ENCODE assay signal across 20 mouse cellular contexts in the genomic region with DNA sequence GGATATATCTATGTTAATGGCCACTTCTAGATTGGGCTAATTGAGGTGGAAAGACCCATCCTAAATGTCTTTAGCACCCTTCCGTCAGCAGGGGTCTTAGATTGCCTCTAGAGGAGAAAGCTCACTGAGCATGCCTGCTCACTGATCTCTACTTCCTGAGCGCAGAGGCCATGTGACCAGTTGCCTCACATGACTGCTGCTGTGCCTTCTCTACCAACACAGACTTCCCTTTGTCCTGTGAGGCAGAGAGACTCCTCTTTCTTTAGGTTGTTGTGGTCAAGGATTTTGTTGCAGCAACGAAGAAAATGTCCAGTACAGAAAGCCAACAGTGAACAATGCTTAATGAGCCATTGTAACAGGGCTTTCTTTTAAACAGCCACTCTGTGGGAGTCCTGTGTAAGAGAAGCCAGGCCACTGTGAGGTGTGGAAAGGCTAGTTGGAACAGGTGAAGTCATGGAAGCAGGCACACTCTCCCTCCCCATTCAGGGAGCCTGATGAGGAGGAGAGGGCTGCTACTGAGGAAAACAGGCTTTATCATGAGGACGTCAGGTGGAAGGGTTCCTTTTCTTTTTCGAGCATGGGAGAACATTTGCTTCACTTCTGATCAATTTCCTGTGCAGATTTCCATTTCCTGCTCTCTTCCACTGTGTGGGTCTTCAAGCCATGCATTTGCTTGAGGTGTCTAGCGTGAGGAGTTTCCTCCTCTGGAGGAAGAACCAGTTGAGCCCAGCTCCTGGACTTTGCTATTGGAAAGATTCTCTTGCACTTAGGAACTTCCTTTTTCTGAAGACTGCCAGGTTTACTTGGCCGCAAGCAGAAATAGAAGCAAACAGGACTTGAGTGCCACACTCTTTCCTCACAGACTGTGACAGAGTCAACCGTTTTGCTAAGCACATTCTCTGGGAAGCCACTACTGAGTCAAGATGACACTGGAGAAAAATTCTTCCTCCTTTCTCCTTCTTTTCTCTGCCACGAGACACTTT.
DNase-seq lines count a peak whose midpoint lies in the region; ATAC-seq and TF ChIP-seq lines count a peak whose summit lies in the region.
"Had no signal": no experiment of that assay in that cellular context is flagged by ENCODE, and none has a peak within 500 bp of the region (broad histone marks: within the 10 kb centered on the region; RNA-seq: fewer than 3 reads in every experiment).

No protein-coding gene starts in this region.

- H3K9ac ChIP-seq in forebrain, postnatal 0 days: no peak overlapping the region
- no peak overlapping the region for H3K9ac ChIP-seq in lung, postnatal 0 days (replicated peaks; ENCODE audit: low read depth)
- H3K9ac ChIP-seq: embryonic facial prominence, embryonic 15.5 days; forebrain, embryonic 12.5 days; liver, embryonic 12.5 days had no signal

- no peaks in the 10 kb centered on the region for H3K9me3 ChIP-seq in forebrain, embryonic 10.5 days
- H3K9me3 ChIP-seq in forebrain, postnatal 0 days (ENCODE audit: low read length): no peaks in the 10 kb centered on the region
- no peaks in the 10 kb centered on the region for H3K9me3 ChIP-seq in lung, postnatal 0 days (ENCODE audit: low read length)
- H3K9me3 ChIP-seq: embryonic facial prominence, embryonic 15.5 days; forebrain, embryonic 12.5 days; liver, embryonic 12.5 days had no signal

- peaks cover 36% of the 10 kb centered on the region for H3K4me1 ChIP-seq in forebrain, embryonic 10.5 days
- no peaks in the 10 kb centered on the region for H3K4me1 ChIP-seq in forebrain, postnatal 0 days (ENCODE audit: insufficient read depth)
- no peaks in the 10 kb centered on the region for H3K4me1 ChIP-seq in lung, postnatal 0 days (ENCODE audit: insufficient read depth, low read depth, low read length)
- H3K4me1 ChIP-seq: embryonic facial prominence, embryonic 15.5 days; forebrain, embryonic 12.5 days; liver, embryonic 12.5 days had no signal

- H3K36me3 ChIP-seq in forebrain, embryonic 10.5 days (replicated peaks): no peaks in the 10 kb centered on the region
- no peaks in the 10 kb centered on the region for H3K36me3 ChIP-seq in forebrain, postnatal 0 days (ENCODE audit: insufficient read depth)
- H3K36me3 ChIP-seq in lung, postnatal 0 days (ENCODE audit: insufficient read depth, low read length): no peaks in the 10 kb centered on the region
- H3K36me3 ChIP-seq: embryonic facial prominence, embryonic 15.5 days; forebrain, embryonic 12.5 days; liver, embryonic 12.5 days had no signal

- no peak for ATAC-seq in forebrain, postnatal 0 days
- no peak for ATAC-seq in lung, postnatal 0 days
- ATAC-seq in monocyte, adult 5-6 weeks (replicated peaks; ENCODE audit: insufficient number of reproducible peaks, low FRiP score, low TSS enrichment, poor library complexity, severe bottlenecking): 0 out of 2 replicates have a peak, but pooled peaks have one; percentile 63
- ATAC-seq: hindbrain, embryonic 16.5 days; liver, embryonic 12.5 days had no signal

- 0 out of 2 replicates have a peak overlapping the region, but pooled peaks have one; percentile 35 for H3K27ac ChIP-seq in forebrain, embryonic 10.5 days
- H3K27ac ChIP-seq in forebrain, postnatal 0 days (ENCODE audit: low read depth, low read length): no peak overlapping the region
- no peak overlapping the region for H3K27ac ChIP-seq in lung, postnatal 0 days (ENCODE audit: low read length)
- H3K27ac ChIP-seq: embryonic facial prominence, embryonic 15.5 days; forebrain, embryonic 12.5 days; liver, embryonic 12.5 days had no signal

- peaks cover 10% of the 10 kb centered on the region for H3K27me3 ChIP-seq in forebrain, embryonic 10.5 days (ENCODE audit: poor library complexity, severe bottlenecking)
- H3K27me3 ChIP-seq in forebrain, postnatal 0 days (ENCODE audit: insufficient read depth, low read length): no peaks in the 10 kb centered on the region
- no peaks in the 10 kb centered on the region for H3K27me3 ChIP-seq in lung, postnatal 0 days (replicated peaks; ENCODE audit: insufficient read depth, low read length)
- H3K27me3 ChIP-seq: embryonic facial prominence, embryonic 15.5 days; forebrain, embryonic 12.5 days; liver, embryonic 12.5 days had no signal

- WGBS in forebrain, embryonic 10.5 days: 85% methylated on average over 9 of the region's 9 CpGs
- WGBS in forebrain, postnatal 0 days: 83% methylated on average over 9 of the region's 9 CpGs
- 72% methylated on average over 9 of the region's 9 CpGs for WGBS in lung, postnatal 0 days

- no peak overlapping the region for H3K4me3 ChIP-seq in forebrain, embryonic 10.5 days
- H3K4me3 ChIP-seq in forebrain, postnatal 0 days (ENCODE audit: low read depth, low read length): no peak overlapping the region
- H3K4me3 ChIP-seq in lung, postnatal 0 days (ENCODE audit: low read depth, low read length): no peak overlapping the region
- H3K4me3 ChIP-seq: embryonic facial prominence, embryonic 15.5 days; forebrain, embryonic 12.5 days; liver, embryonic 12.5 days had no signal

- no peak for DNase-seq in forebrain, embryonic 10.5 days (ENCODE audit: extremely low spot score, low spot score)
- no peak for DNase-seq in forebrain, postnatal 0 days
- peak; percentile 32 for DNase-seq in lung, postnatal 0 days (ENCODE audit: low spot score)
- no peak for DNase-seq in lung, postnatal 14 days
- DNase-seq in ZHBTc4 (ENCODE audit: low read depth, low spot score): peak; percentile 13
- no peak for DNase-seq in urinary bladder, postnatal 36 days (ENCODE audit: low spot score in 2 of 2)
- DNase-seq in ovary, adult 18-20 months (ENCODE audit: low spot score): no peak
- DNase-seq: adrenal gland, postnatal 10 days; cerebellum, adult 8-10 months; heart, adult 18-20 months; kidney, adult 18-20 months; lung, postnatal 10 days; midbrain, embryonic 14.5 days; right cerebral cortex, postnatal 4 days; thymus, postnatal 14 days had no signal

- no peak for TF ChIP-seq EP300 in lung, postnatal 0 days (IDR thresholded peaks at IDR 0.05)

- no peak for TF ChIP-seq CTCF in forebrain, postnatal 0 days (IDR thresholded peaks at IDR 0.05; ENCODE audit: low read depth)
- TF ChIP-seq CTCF in lung, postnatal 0 days (IDR thresholded peaks at IDR 0.05): no peak

- H3K4me2 ChIP-seq in forebrain, postnatal 0 days (ENCODE audit: low read depth): no peak overlapping the region
- no peak overlapping the region for H3K4me2 ChIP-seq in lung, postnatal 0 days (replicated peaks; ENCODE audit: low read depth, low read length)
- H3K4me2 ChIP-seq: embryonic facial prominence, embryonic 15.5 days; forebrain, embryonic 12.5 days; liver, embryonic 12.5 days had no signal

Comparison
In these comparisons a context has a peak if more than half of its experiments do, and no peak if none do; other contexts are left out.
1. DNase-seq: peak in lung, postnatal 0 days (single experiment) and ZHBTc4 (single experiment); none in forebrain, embryonic 10.5 days (single experiment), forebrain, postnatal 0 days (single experiment), lung, postnatal 14 days (single experiment), urinary bladder, postnatal 36 days (0 of 2) and ovary, adult 18-20 months (single experiment).